Mouse (Mus musculus) kidney, postnatal 14 days (tissue): ENCODE measurements around the gene Gm8720.
"Not testable (repeated sequence)": the region's sequence is repeated elsewhere in the genome, so short reads cannot be mapped to it uniquely, and the experiment has no call there.

Source experiments
- DNase-seq: peaks from one replicate; pipeline ENCODE4 v3.0.0; 2022; ENCODE audit warnings: mixed read lengths

Gm8720 gene

GRCm38 (mm10) chr7:23067356-23067755 lies at the start of gene Gm8720:
TSS of gene Gm8720 (minus strand) at chr7:23067456.
- DNase-seq = not testable (repeated sequence)

GRCm38 (mm10) chr7:23055240-23055639 lies 12.0 kb downstream of the Gm8720 start, which contains the start of gene Vmn1r163:
TSS of gene Vmn1r163 (plus strand) at chr7:23055540.
- DNase-seq = not testable (repeated sequence)

GRCm38 (mm10) chr7:23019823-23020222 lies 47.4 kb downstream of the Gm8720 start, which contains the start of gene Gm4216:
TSS of gene Gm4216 (minus strand) at chr7:23019923.
- not testable (repeated sequence) for DNase-seq
